Mouse (Mus musculus) limb, embryonic 14.5 days (tissue): ENCODE results near the gene Tmem247. TPM values are rescaled to one million over a fixed set of nuclear protein-coding genes. Genes with fewer than 3 reads are reported as not detected.

Experiments used
- ATAC-seq: fragments of 200-750 bp; cut with Nextera tagmentation; 2 replicates; pipeline ENCODE4 v1.8.0; 2017; ENCODE audit warnings: low read depth, moderate number of reproducible peaks, moderate TSS enrichment; ENCODE audit not compliant: low FRiP score
- DNase-seq: peaks from one replicate; pipeline ENCODE4 v3.0.0-alpha.2; 2015; ENCODE audit warnings: low spot score
- H3K27ac ChIP-seq: fragments of 300-500 bp; sonication (generic); replicated peaks from 2 replicates; pipeline ENCODE4 v1.5.1; 2014; ENCODE audit warnings: low read depth, mild to moderate bottlenecking, low read length, moderate library complexity, mixed read lengths
- H3K27me3 ChIP-seq: fragments of 300-500 bp; sonication (generic); 2 replicates; pipeline ENCODE4 v1.6.1; 2014; ENCODE audit warnings: low read length, mixed read lengths; ENCODE audit not compliant: control insufficient read depth, insufficient read depth
- H3K36me3 ChIP-seq: fragments of 300-500 bp; sonication (generic); 2 replicates; pipeline ENCODE4 v1.6.1; 2014; ENCODE audit warnings: mild to moderate bottlenecking, low read length, moderate library complexity, mixed read lengths; ENCODE audit not compliant: control insufficient read depth, insufficient read depth
- H3K4me1 ChIP-seq: fragments of 300-500 bp; sonication (generic); 2 replicates; pipeline ENCODE4 v1.6.1; 2014; ENCODE audit warnings: antibody characterized with exemption, low read length, mixed read lengths; ENCODE audit not compliant: control insufficient read depth, insufficient read depth
- H3K4me2 ChIP-seq: fragments of 300-500 bp; sonication (generic); replicated peaks from 2 replicates; pipeline ENCODE4 v1.6.1; 2014; ENCODE audit warnings: low read depth, mild to moderate bottlenecking, low read length, moderate library complexity; ENCODE audit not compliant: severe bottlenecking
- H3K4me3 ChIP-seq: fragments of 300-500 bp; sonication (generic); replicated peaks from 2 replicates; pipeline ENCODE4 v1.5.1; 2014; ENCODE audit warnings: low read length
- H3K9ac ChIP-seq: fragments of 300-500 bp; sonication (generic); 2 replicates; pipeline ENCODE4 v1.6.1; 2014; ENCODE audit warnings: mild to moderate bottlenecking, low read depth, low read length, moderate library complexity; ENCODE audit not compliant: severe bottlenecking
- H3K9me3 ChIP-seq: fragments of 300-500 bp; sonication (generic); 2 replicates; pipeline ENCODE4 v1.6.1; 2016; ENCODE audit warnings: low read length; ENCODE audit not compliant: control insufficient read depth
- POLR2A ChIP-seq: fragments of 200-500 bp; IDR thresholded peaks from 2 replicates; pipeline ENCODE4 v1.8.0; 2012; ENCODE audit warnings: inconsistent platforms, mild to moderate bottlenecking, moderate library complexity, borderline replicate concordance; ENCODE audit not compliant: insufficient read depth, insufficient read length; ENCODE audit errors: extremely low read depth
- WGBS: fragments of 180-500 bp; shearing (Covaris S2); extraction: QIAGEN DNeasy Blood & Tissue Kit; methylation state at CpG from one replicate; pipeline ENCODE4 v1.1.7; 2014; 5-methylcytosine and 5-hydroxymethylcytosine counted together
- polyA plus RNA-seq, 2 experiments: library from polyadenylated mRNA; depleted of rRNA in 1 of 2; stranded (reverse) in 1 of 2; unstranded in 1 of 2; fragments of >200 nt; fragmentation: Nextera tagmentation in 1 of 2; extraction: Ambion mirVana in 1 of 2; gene quantifications; 2 replicates each; pipeline versions ENCODE4 v1.2.1 to v1.2.3; 2012 to 2014

Tmem247 gene
- polyA plus RNA-seq, 2 experiments: not detected

- Histone ChIP-seq H3K4me1 (peaks cover 10% of the 10 kb centered on the region; the same call in 1 of the 2 replicates), H3K9me3 (no peaks in the 10 kb centered on the region), H3K4me3 (no peak overlapping the region), H3K9ac (no peak overlapping the region), H3K36me3 (no peaks in the 10 kb centered on the region), H3K27me3 (no peaks in the 10 kb centered on the region), H3K27ac (no peak overlapping the region), H3K4me2 (no peak overlapping the region)
- DNase-seq (no peak), ATAC-seq (no peak)
- WGBS: 57% methylated on average over 7 of the region's 7 CpGs
- no peak for TF ChIP-seq POLR2A
Measured at GRCm38 (mm10) chr17:86938683-86939082, 21.5 kb downstream of the Tmem247 start.

GRCm38 (mm10) chr17:86942112-86942511 is 25.0 kb downstream of the Tmem247 start:
- Histone ChIP-seq H3K9ac (no peak overlapping the region), H3K4me1 (peaks cover 10% of the 10 kb centered on the region; the same call in 1 of the 2 replicates), H3K36me3 (no peaks in the 10 kb centered on the region), H3K4me3 (no peak overlapping the region), H3K27me3 (no peaks in the 10 kb centered on the region), H3K4me2 (no peak overlapping the region), H3K27ac (no peak overlapping the region), H3K9me3 (no peaks in the 10 kb centered on the region)
- DNase-seq (no peak), ATAC-seq (no peak)
- TF ChIP-seq POLR2A: no peak
- WGBS: 58% methylated on average over 6 of the region's 6 CpGs

GRCm38 (mm10) chr17:86943158-86943557 is 26.0 kb downstream of the Tmem247 start:
- TF ChIP-seq POLR2A: no peak
- no peaks in the 10 kb centered on the region for H3K27me3 ChIP-seq
- no peak overlapping the region for H3K4me3 ChIP-seq
- H3K36me3 ChIP-seq: no peaks in the 10 kb centered on the region
- no peak overlapping the region for H3K4me2 ChIP-seq
- H3K9me3 ChIP-seq: no peaks in the 10 kb centered on the region
- H3K9ac ChIP-seq: no peak overlapping the region
- H3K27ac ChIP-seq: no peak overlapping the region
- ATAC-seq (no peak), DNase-seq (no peak)
- 85% methylated on average over 6 of the region's 6 CpGs for WGBS
- H3K4me1 ChIP-seq: peaks cover 5% of the 10 kb centered on the region; the same call in 1 of the 2 replicates

- no peak overlapping the region for H3K4me3 ChIP-seq
- no peak for DNase-seq
- 49% methylated on average over 4 of the region's 4 CpGs for WGBS
- H3K36me3 ChIP-seq: no peaks in the 10 kb centered on the region
- no peak overlapping the region for H3K9ac ChIP-seq
- ATAC-seq: no peak
- H3K27ac ChIP-seq: no peak overlapping the region
- no peaks in the 10 kb centered on the region for H3K27me3 ChIP-seq
- H3K4me1 ChIP-seq: peaks cover 9% of the 10 kb centered on the region; the same call in 1 of the 2 replicates
- H3K9me3 ChIP-seq: no peaks in the 10 kb centered on the region
- no peak overlapping the region for H3K4me2 ChIP-seq
- TF ChIP-seq POLR2A: no peak
Measured at GRCm38 (mm10) chr17:86946078-86946477, 28.9 kb downstream of the Tmem247 start.

GRCm38 (mm10) chr17:86947840-86948796 is 31.0 kb downstream of the Tmem247 start, which contains the start of gene Atp6v1e2:
TSS of gene Atp6v1e2 (minus strand) at chr17:86947897.
- TF ChIP-seq POLR2A: no peak
- no peak for DNase-seq
- Histone ChIP-seq H3K4me2 (no peak within 1 kb of the TSS), H3K36me3 (no peaks in the 10 kb centered on the region), H3K9ac (no peak within 1 kb of the TSS), H3K27me3 (no peaks in the 10 kb centered on the region), H3K4me1 (peaks cover 9% of the 10 kb centered on the region; the same call in 1 of the 2 replicates), H3K4me3 (no peak within 1 kb of the TSS), H3K27ac (peak within 1 kb of the TSS; percentile 15), H3K9me3 (no peaks in the 10 kb centered on the region)
- WGBS: 56% methylated on average over 28 of the region's 28 CpGs
- ATAC-seq: no peak
